Mouse (Mus musculus) heart, postnatal 0 days (tissue): ENCODE results near the gene Snx13.

ENCODE experiments used
- CTCF ChIP-seq: IDR thresholded peaks from 2 replicates; pipeline ENCODE4 v1.5.1; 2016; ENCODE audit warnings: antibody characterized with exemption, control low read depth, low read depth
- EP300 ChIP-seq: IDR thresholded peaks from 2 replicates; pipeline ENCODE4 v1.6.1; 2016; ENCODE audit warnings: antibody characterized with exemption, low read depth

DNA sequence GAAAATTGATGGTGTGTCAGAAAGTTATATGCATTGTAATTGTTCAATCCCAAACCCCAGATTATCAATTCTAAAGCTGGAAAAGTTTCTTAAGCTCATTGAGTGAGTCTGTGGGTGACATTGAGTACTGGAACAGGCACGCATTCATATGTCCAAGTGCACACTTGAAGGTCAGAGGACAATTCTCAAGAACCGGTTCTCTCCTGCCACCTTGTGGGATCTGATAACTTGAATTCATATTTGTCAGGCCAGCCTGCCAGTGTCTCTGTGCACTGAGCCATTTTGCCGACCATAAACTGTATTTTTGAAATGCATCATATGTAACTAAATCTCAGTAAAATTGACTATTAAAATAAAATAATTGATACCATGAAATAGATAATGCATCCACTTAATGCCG is 114.7 kb downstream of the Snx13 start:
- TF ChIP-seq CTCF (peak; percentile 31; the same call in 1 of the 2 replicates), EP300 (no peak)
